8 mouse cellular contexts compared by ENCODE assay signal in the genomic region with DNA sequence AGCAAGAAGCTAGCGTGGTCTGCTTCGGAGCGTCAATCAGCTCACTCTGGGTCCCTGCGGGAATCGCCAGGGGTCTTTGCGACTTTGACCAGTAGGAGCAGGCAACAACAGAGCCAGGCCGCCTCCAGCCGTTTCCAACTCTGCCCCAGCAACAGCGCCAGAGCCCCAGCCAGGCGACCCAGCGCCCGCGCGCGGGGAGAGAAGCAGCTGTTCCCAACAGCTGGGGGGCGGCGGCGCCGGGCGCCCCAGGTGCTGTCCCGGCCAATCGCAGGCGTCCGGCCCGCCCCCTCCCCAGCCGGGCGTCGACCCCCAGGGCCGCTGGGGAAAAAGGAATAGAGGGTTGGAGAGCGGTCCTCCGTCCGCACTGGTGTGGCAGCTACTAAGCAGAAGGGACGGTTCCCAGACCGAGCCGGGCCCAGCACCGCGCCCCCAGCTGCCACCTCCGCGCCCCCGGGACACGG. TPM values are rescaled to one million over a fixed set of nuclear protein-coding genes. Genes with fewer than 3 reads are reported as not detected.
DNase-seq lines count a peak whose midpoint lies in the region; ATAC-seq and TF ChIP-seq lines count a peak whose summit lies in the region.

A gene (plus strand): TSS at position 294 of the 461 bp plus-strand sequence.

- H3K36me3 ChIP-seq in embryonic facial prominence, embryonic 11.5 days (replicated peaks; ENCODE audit: control insufficient read depth, insufficient read depth, low read depth, low read length) = no peaks in the 10 kb centered on the region
- no peaks in the 10 kb centered on the region for H3K36me3 ChIP-seq in liver, postnatal 0 days (replicated peaks; ENCODE audit: insufficient read depth, low read length)

- no peak for TF ChIP-seq EP300 in liver, postnatal 0 days (IDR thresholded peaks at IDR 0.05; ENCODE audit: low read depth)

- ATAC-seq in embryonic facial prominence, embryonic 11.5 days (replicated peaks; ENCODE audit: insufficient number of reproducible peaks, low FRiP score, low TSS enrichment, low read depth) = peak; percentile 87
- ATAC-seq in liver, postnatal 0 days = peak; percentile 33; the same call in 1 of the 2 replicates

- H3K27ac ChIP-seq in embryonic facial prominence, embryonic 11.5 days (replicated peaks; ENCODE audit: low read depth, low read length) = no peak within 1 kb of the TSS
- no peak within 1 kb of the TSS for H3K27ac ChIP-seq in liver, postnatal 0 days (ENCODE audit: low read depth)

- H3K4me1 ChIP-seq in embryonic facial prominence, embryonic 11.5 days (ENCODE audit: control insufficient read depth, insufficient read depth, low read length) = no peaks in the 10 kb centered on the region
- peaks cover 9% of the 10 kb centered on the region for H3K4me1 ChIP-seq in liver, postnatal 0 days (ENCODE audit: insufficient read depth)

- under 1% methylated on average over 38 of the region's 41 CpGs for WGBS in embryonic facial prominence, embryonic 11.5 days
- 2% methylated on average over 27 of the region's 41 CpGs for WGBS in liver, postnatal 0 days (ENCODE audit: insufficient replicate concordance)

- peak within 1 kb of the TSS; percentile 67 for H3K9ac ChIP-seq in embryonic facial prominence, embryonic 11.5 days (replicated peaks; ENCODE audit: low read length)
- peak within 1 kb of the TSS; percentile 41; the same call in 1 of the 2 replicates for H3K9ac ChIP-seq in liver, postnatal 0 days (replicated peaks)

- peaks cover 4% of the 10 kb centered on the region; the same call in 1 of the 2 replicates for H3K27me3 ChIP-seq in embryonic facial prominence, embryonic 11.5 days (ENCODE audit: control insufficient read depth, insufficient read depth, low read length)
- H3K27me3 ChIP-seq in liver, postnatal 0 days (ENCODE audit: insufficient read depth, low read length) = peaks cover 29% of the 10 kb centered on the region

- H3K4me2 ChIP-seq in embryonic facial prominence, embryonic 11.5 days (ENCODE audit: low read depth, low read length) = peak within 1 kb of the TSS; percentile 97
- H3K4me2 ChIP-seq in liver, postnatal 0 days (ENCODE audit: low read depth, low read length) = peak within 1 kb of the TSS; percentile 81

- peak within 1 kb of the TSS; percentile 57 for H3K4me3 ChIP-seq in embryonic facial prominence, embryonic 11.5 days (ENCODE audit: low read depth, low read length)
- H3K4me3 ChIP-seq in liver, postnatal 0 days (ENCODE audit: low read depth, low read length) = peak within 1 kb of the TSS; percentile 53

- H3K9me3 ChIP-seq in embryonic facial prominence, embryonic 11.5 days (replicated peaks; ENCODE audit: control insufficient read depth, low read length) = no peaks in the 10 kb centered on the region
- H3K9me3 ChIP-seq in liver, postnatal 0 days (ENCODE audit: low read length) = no peaks in the 10 kb centered on the region

- TF ChIP-seq CTCF in liver, postnatal 0 days (IDR thresholded peaks at IDR 0.05; ENCODE audit: low read depth) = no peak

- peak; percentile 21 to 43 for DNase-seq in B cell, adult 2 months
- peak; percentile 24 for DNase-seq in adrenal gland, adult 8-10 months
- DNase-seq in embryonic facial prominence, embryonic 11.5 days (ENCODE audit: low spot score) = peak; percentile 72
- DNase-seq in heart, adult 8-10 months (ENCODE audit: low spot score) = peak; percentile 47
- DNase-seq in kidney, postnatal 14 days = peak; percentile 32
- peak; percentile 51 for DNase-seq in liver, postnatal 0 days
- DNase-seq in ovary, postnatal 14 days (ENCODE audit: low spot score) = peak; percentile 44
- DNase-seq in urinary bladder, postnatal 25 days (ENCODE audit: low spot score) = peak; percentile 5

RNA-seq across cellular contexts. Expression of the gene that starts here (rescaled TPM):
- total RNA-seq in adrenal gland, adult 8-10 months (2022) = 10 to 100 TPM in 2 of 4 experiments, 1 to 10 TPM in 2; 6.7 to 10.8 (median 9.0) TPM
- 3.6 and 5.5 TPM in 2 replicates for polyA plus RNA-seq in embryonic facial prominence, embryonic 11.5 days (2014; fragmentation: Nextera tagmentation; extraction: Ambion mirVana)
- total RNA-seq in heart, adult 8-10 months (2022) = 100 to 1,000 TPM; 174 to 207 (median 195) TPM
- 0.11 and 0.71 TPM in 2 replicates for polyA plus RNA-seq in liver, postnatal 0 days (2015; fragmentation: Nextera tagmentation; extraction: Ambion mirVana)

Comparison
In these comparisons a context has a peak if more than half of its experiments do, and no peak if none do; other contexts are left out.
1. RNA of the gene that starts here (total RNA-seq): 174 to 207 TPM in heart, adult 8-10 months; 6.7 to 10.8 TPM in adrenal gland, adult 8-10 months; every median in the first group is over 10 times any median in the second.
2. Peak in DNase-seq, ATAC-seq, H3K4me3 ChIP-seq, H3K9ac ChIP-seq and H3K4me2 ChIP-seq in liver, postnatal 0 days; RNA of the gene not detected or under 1 TPM.
3. DNase-seq: peak in every context shown above with its lines; median percentile 72 in embryonic facial prominence, embryonic 11.5 days; 51 in liver, postnatal 0 days; 47 in heart, adult 8-10 months; 44 in ovary, postnatal 14 days; 32 in B cell, adult 2 months; 32 in kidney, postnatal 14 days; 24 in adrenal gland, adult 8-10 months; 5 in urinary bladder, postnatal 25 days.